Mouse (Mus musculus): Measurements from ENCODE around the gene Lrrc1. TPM values are rescaled to one million over a fixed set of nuclear protein-coding genes. Genes with fewer than 3 reads are reported as not detected.

The Lrrc1 gene
- polyA plus RNA-seq (2016; fragmentation: Nextera tagmentation; extraction: Ambion mirVana), result 14.9 TPM in 2 replicates

- H3K36me3 ChIP-seq, result no peaks in the 10 kb centered on the region
- H3K27ac ChIP-seq (ENCODE audit: poor library complexity, severe bottlenecking), result peak within 1 kb of the TSS; percentile 60
- peak; percentile 89 for ATAC-seq (ENCODE audit: insufficient number of reproducible peaks, low FRiP score)
- peaks cover 9% of the 10 kb centered on the region for H3K4me1 ChIP-seq (replicated peaks)
- no peaks in the 10 kb centered on the region for H3K27me3 ChIP-seq (replicated peaks)
- H3K9me3 ChIP-seq (replicated peaks), result no peaks in the 10 kb centered on the region
- H3K4me2 ChIP-seq, result peak within 1 kb of the TSS; percentile 90
- WGBS, result under 1% methylated on average over 88 of the region's 88 CpGs
- H3K4me3 ChIP-seq, result peak within 1 kb of the TSS; percentile 70
- peak within 1 kb of the TSS; percentile 80 for H3K9ac ChIP-seq
Observed at GRCm38 (mm10) chr9:77544354-77545067, at the start of gene Lrrc1. TSS of gene Lrrc1 (minus strand) at chr9:77544870.

GRCm38 (mm10) chr9:77592423-77592822 is 47.8 kb upstream of the Lrrc1 start:
- H3K4me3 ChIP-seq, result no peak overlapping the region
- no peak for ATAC-seq (ENCODE audit: insufficient number of reproducible peaks, low FRiP score)
- no peaks in the 10 kb centered on the region for H3K36me3 ChIP-seq
- no peak overlapping the region for H3K9ac ChIP-seq
- 59% methylated on average over 4 of the region's 4 CpGs for WGBS
- no peaks in the 10 kb centered on the region for H3K9me3 ChIP-seq (replicated peaks)
- H3K27me3 ChIP-seq (replicated peaks), result no peaks in the 10 kb centered on the region
- no peak overlapping the region for H3K27ac ChIP-seq (ENCODE audit: poor library complexity, severe bottlenecking)
- peaks cover 8% of the 10 kb centered on the region for H3K4me1 ChIP-seq (replicated peaks)
- H3K4me2 ChIP-seq, result no peak overlapping the region

GRCm38 (mm10) chr9:77589496-77589895 is 44.8 kb upstream of the Lrrc1 start:
- Histone ChIP-seq H3K4me1 (replicated peaks) (peaks cover under 1% of the 10 kb centered on the region; the same call in 1 of the 2 replicates), H3K4me3 (no peak overlapping the region), H3K9ac (no peak overlapping the region), H3K4me2 (no peak overlapping the region), H3K27me3 (replicated peaks) (no peaks in the 10 kb centered on the region), H3K9me3 (replicated peaks) (no peaks in the 10 kb centered on the region), H3K27ac (ENCODE audit: poor library complexity, severe bottlenecking) (no peak overlapping the region), H3K36me3 (no peaks in the 10 kb centered on the region)
- 58% methylated on average over 2 of the region's 2 CpGs for WGBS
- no peak for ATAC-seq (ENCODE audit: insufficient number of reproducible peaks, low FRiP score)

- Histone ChIP-seq H3K4me3 (no peak overlapping the region), H3K36me3 (no peaks in the 10 kb centered on the region), H3K9ac (no peak overlapping the region), H3K27ac (ENCODE audit: poor library complexity, severe bottlenecking) (no peak overlapping the region), H3K4me1 (replicated peaks) (no peaks in the 10 kb centered on the region; the same call in 1 of the 2 replicates), H3K4me2 (no peak overlapping the region), H3K27me3 (replicated peaks) (no peaks in the 10 kb centered on the region), H3K9me3 (replicated peaks) (no peaks in the 10 kb centered on the region)
- 84% methylated on average over 7 of the region's 7 CpGs for whole genome bisulfite sequencing
- ATAC-seq (ENCODE audit: insufficient number of reproducible peaks, low FRiP score), result no peak
Observed at GRCm38 (mm10) chr9:77587616-77588015, 42.9 kb upstream of the Lrrc1 start.

- WGBS, result 69% methylated on average over 6 of the region's 6 CpGs
- no peaks in the 10 kb centered on the region for H3K9me3 ChIP-seq (replicated peaks)
Observed at GRCm38 (mm10) chr9:77586806-77587591, 42.3 kb upstream of the Lrrc1 start.

GRCm38 (mm10) chr9:77584746-77585145 is 40.1 kb upstream of the Lrrc1 start:
- Histone ChIP-seq H3K4me1 (replicated peaks) (no peaks in the 10 kb centered on the region; the same call in 1 of the 2 replicates), H3K27ac (ENCODE audit: poor library complexity, severe bottlenecking) (no peak overlapping the region), H3K27me3 (replicated peaks) (no peaks in the 10 kb centered on the region), H3K9ac (no peak overlapping the region), H3K9me3 (replicated peaks) (no peaks in the 10 kb centered on the region), H3K4me2 (no peak overlapping the region), H3K36me3 (no peaks in the 10 kb centered on the region), H3K4me3 (no peak overlapping the region)
- 83% methylated on average over 6 of the region's 6 CpGs for WGBS
- no peak for ATAC-seq (ENCODE audit: insufficient number of reproducible peaks, low FRiP score)

More at GRCm38 (mm10) chr9:77586806-77587591, 42.3 kb upstream of the Lrrc1 start:
- no peak overlapping the region for H3K4me3 ChIP-seq
- no peak overlapping the region for H3K9ac ChIP-seq
- H3K36me3 ChIP-seq, result no peaks in the 10 kb centered on the region
- H3K27ac ChIP-seq (ENCODE audit: poor library complexity, severe bottlenecking), result no peak overlapping the region
- ATAC-seq (ENCODE audit: insufficient number of reproducible peaks, low FRiP score), result no peak
- no peaks in the 10 kb centered on the region for H3K27me3 ChIP-seq (replicated peaks)
- no peak overlapping the region for H3K4me2 ChIP-seq
- no peaks in the 10 kb centered on the region; the same call in 1 of the 2 replicates for H3K4me1 ChIP-seq (replicated peaks)

GRCm38 (mm10) chr9:77583302-77583701 is 38.6 kb upstream of the Lrrc1 start:
- Histone ChIP-seq H3K27ac (ENCODE audit: poor library complexity, severe bottlenecking) (no peak overlapping the region), H3K27me3 (replicated peaks) (no peaks in the 10 kb centered on the region), H3K9me3 (replicated peaks) (no peaks in the 10 kb centered on the region), H3K4me2 (no peak overlapping the region), H3K4me3 (no peak overlapping the region), H3K36me3 (no peaks in the 10 kb centered on the region), H3K4me1 (replicated peaks) (no peaks in the 10 kb centered on the region; the same call in 1 of the 2 replicates), H3K9ac (no peak overlapping the region)
- WGBS, result 66% methylated on average over 2 of the region's 2 CpGs
- ATAC-seq (ENCODE audit: insufficient number of reproducible peaks, low FRiP score), result no peak

- Histone ChIP-seq H3K9me3 (replicated peaks) (no peaks in the 10 kb centered on the region), H3K36me3 (no peaks in the 10 kb centered on the region), H3K4me3 (no peak overlapping the region), H3K4me1 (replicated peaks) (peaks cover 4% of the 10 kb centered on the region), H3K9ac (no peak overlapping the region), H3K27ac (ENCODE audit: poor library complexity, severe bottlenecking) (no peak overlapping the region), H3K27me3 (replicated peaks) (no peaks in the 10 kb centered on the region), H3K4me2 (no peak overlapping the region)
- WGBS, result 73% methylated on average over 3 of the region's 3 CpGs
- no peak for ATAC-seq (ENCODE audit: insufficient number of reproducible peaks, low FRiP score)
Observed at GRCm38 (mm10) chr9:77579827-77580226, 35.2 kb upstream of the Lrrc1 start.

- Histone ChIP-seq H3K4me3 (no peak overlapping the region), H3K9me3 (replicated peaks) (no peaks in the 10 kb centered on the region), H3K9ac (no peak overlapping the region), H3K27me3 (replicated peaks) (no peaks in the 10 kb centered on the region), H3K27ac (ENCODE audit: poor library complexity, severe bottlenecking) (no peak overlapping the region), H3K4me2 (no peak overlapping the region), H3K36me3 (no peaks in the 10 kb centered on the region), H3K4me1 (replicated peaks) (peaks cover 4% of the 10 kb centered on the region; the same call in 1 of the 2 replicates)
- ATAC-seq (ENCODE audit: insufficient number of reproducible peaks, low FRiP score), result no peak
- 89% methylated on average over 8 of the region's 8 CpGs for WGBS
Observed at GRCm38 (mm10) chr9:77577931-77578330, 33.3 kb upstream of the Lrrc1 start.

- Histone ChIP-seq H3K4me2 (no peak overlapping the region), H3K9me3 (replicated peaks) (no peaks in the 10 kb centered on the region), H3K36me3 (no peaks in the 10 kb centered on the region), H3K27ac (ENCODE audit: poor library complexity, severe bottlenecking) (no peak overlapping the region), H3K27me3 (replicated peaks) (no peaks in the 10 kb centered on the region), H3K4me3 (no peak overlapping the region), H3K4me1 (replicated peaks) (peaks cover 4% of the 10 kb centered on the region; the same call in 1 of the 2 replicates), H3K9ac (no peak overlapping the region)
- ATAC-seq (ENCODE audit: insufficient number of reproducible peaks, low FRiP score), result no peak
Observed at GRCm38 (mm10) chr9:77577409-77577808, 32.7 kb upstream of the Lrrc1 start.

- Histone ChIP-seq H3K36me3 (no peaks in the 10 kb centered on the region), H3K27ac (ENCODE audit: poor library complexity, severe bottlenecking) (no peak overlapping the region), H3K9ac (no peak overlapping the region), H3K4me1 (replicated peaks) (peaks cover 8% of the 10 kb centered on the region), H3K4me3 (no peak overlapping the region), H3K9me3 (replicated peaks) (no peaks in the 10 kb centered on the region), H3K27me3 (replicated peaks) (no peaks in the 10 kb centered on the region), H3K4me2 (no peak overlapping the region)
- no peak for ATAC-seq (ENCODE audit: insufficient number of reproducible peaks, low FRiP score)
Observed at GRCm38 (mm10) chr9:77576320-77576719, 31.6 kb upstream of the Lrrc1 start.

Measured in heart, embryonic 12.5 days (tissue).